Mouse (Mus musculus) thymus, postnatal 0 days (tissue): Measurements from ENCODE around the gene Hmg20a. TPM values are rescaled to one million over a fixed set of nuclear protein-coding genes. Genes with fewer than 3 reads are reported as not detected.
"Not testable (repeated sequence)": the region's sequence is repeated elsewhere in the genome, so short reads cannot be mapped to it uniquely, and the experiment has no call there.

Experiments
- DNase-seq: peaks from one replicate; pipeline ENCODE4 v3.0.0-alpha.2; 2015; ENCODE audit warnings: low spot score
- polyA plus RNA-seq: library from polyadenylated mRNA; unstranded; fragments of >200 nt; fragmentation: Nextera tagmentation; extraction: Ambion mirVana; gene quantifications from 2 replicates; pipeline ENCODE4 v1.2.1, GENCODE M21; 2015

Hmg20a gene
- 44.7 and 48.3 TPM in 2 replicates for polyA plus RNA-seq

GRCm38 (mm10) chr9:56417948-56418737, at the start of gene Hmg20a, which contains the start of gene Peak1:
Hmg20a (plus strand) TSS chr9:56418609.
Peak1 (minus strand) TSS chr9:56418067.
- peak; percentile 100 for DNase-seq

DNA sequence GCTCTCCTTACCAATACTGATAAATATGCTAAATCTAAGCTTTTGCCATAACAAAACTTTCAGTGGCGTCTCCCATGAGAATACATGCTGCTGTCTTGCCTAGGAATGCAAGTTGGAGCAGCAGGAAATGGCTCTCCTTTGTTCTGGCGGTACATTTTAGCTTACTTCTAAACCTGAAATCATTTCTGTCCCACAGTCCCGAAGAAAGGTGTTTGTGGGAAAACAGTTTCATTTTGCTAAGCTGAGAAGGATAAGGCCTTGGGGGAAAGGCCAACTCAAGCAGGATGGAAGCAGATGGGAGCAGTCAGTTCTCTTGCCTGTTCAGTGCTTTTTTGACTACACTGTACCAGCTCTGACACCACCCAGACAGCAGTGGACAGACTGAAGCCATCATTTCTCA, 49.6 kb upstream of the Hmg20a start:
- DNase-seq: no peak

GRCm38 (mm10) chr9:56370710-56371109, 47.7 kb upstream of the Hmg20a start:
- DNase-seq: no peak

GRCm38 (mm10) chr9:56374401-56374800, 44.0 kb upstream of the Hmg20a start:
- DNase-seq: no peak

DNA sequence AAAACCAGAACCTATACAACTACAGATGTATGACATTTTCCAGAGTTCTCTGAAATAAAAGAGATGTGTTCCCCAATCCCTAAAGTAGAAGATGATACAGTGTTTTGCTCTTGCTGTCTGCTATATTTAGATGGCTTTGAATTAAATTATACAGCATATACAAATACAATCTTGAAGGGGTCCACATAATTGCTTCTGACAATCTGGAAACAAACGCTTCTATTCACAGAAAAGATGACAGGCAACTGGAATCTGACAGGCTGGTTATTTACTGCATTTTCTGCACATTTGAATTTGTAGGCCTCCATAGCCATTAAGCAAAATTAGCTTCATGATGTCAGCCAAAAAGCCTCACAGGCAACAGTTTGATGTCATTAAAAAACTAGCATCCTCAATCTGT, 35.6 kb upstream of the Hmg20a start:
- no peak for DNase-seq

DNA sequence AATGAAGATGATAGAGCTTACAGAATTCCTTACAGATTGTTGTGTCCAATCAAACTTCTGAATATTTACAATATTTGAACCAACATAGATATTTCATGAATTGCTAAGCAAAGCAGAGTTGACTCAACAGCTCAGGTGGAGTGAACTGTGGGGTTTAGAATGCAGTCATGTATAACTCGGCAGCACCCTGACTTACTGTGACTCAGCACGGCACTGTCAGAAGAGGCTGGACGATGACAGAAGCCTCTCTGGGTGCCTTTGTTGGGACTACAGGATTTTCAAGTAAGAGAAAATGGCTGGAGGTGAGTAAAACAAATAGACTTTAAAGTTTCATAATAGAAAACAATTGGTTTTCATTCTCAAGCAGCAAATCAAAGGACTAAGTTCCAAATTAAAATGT, 25.6 kb upstream of the Hmg20a start:
- DNase-seq: no peak

DNA sequence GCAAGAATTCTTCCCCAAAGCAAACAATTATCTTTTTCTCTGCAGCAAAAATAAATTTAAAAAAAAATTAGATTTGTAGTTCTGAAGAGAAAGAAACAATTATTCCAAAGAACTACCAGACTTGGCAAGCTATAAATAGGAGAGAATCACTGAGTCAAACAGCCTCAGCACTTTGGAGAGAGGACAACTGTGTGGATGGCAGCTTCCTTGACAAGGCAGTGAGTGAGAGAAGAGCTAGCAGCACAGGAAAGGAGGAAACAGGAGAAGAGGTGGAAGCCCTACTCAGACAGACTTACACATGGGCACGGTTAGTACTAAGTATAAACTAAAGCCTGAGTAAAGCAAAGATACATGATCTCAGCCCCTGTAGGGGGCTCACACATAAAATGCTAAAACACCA, 22.1 kb upstream of the Hmg20a start:
- no peak for DNase-seq

DNA sequence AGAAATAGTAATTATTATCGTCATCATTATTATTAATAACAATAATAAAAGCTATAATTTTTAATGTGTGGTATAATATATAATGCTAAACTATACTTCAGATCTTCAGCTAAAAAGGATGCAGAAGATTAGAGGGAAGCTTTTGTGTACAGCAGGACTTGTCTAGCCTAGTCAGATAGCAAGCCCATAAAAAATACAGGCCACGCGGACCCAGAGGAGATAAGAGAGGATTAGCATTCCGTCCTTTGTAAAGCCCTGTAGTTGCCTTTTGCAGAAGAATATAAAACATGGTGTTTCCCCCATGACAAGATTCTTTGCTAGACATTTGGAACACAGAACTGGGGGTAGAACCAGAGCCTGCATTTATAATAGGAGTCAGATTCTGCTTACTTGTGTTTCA, 13.8 kb upstream of the Hmg20a start:
- DNase-seq: no peak

- DNase-seq: no peak
These were observed 8.5 kb upstream of the Hmg20a start for GRCm38 (mm10) chr9:56409928-56410327.

DNA sequence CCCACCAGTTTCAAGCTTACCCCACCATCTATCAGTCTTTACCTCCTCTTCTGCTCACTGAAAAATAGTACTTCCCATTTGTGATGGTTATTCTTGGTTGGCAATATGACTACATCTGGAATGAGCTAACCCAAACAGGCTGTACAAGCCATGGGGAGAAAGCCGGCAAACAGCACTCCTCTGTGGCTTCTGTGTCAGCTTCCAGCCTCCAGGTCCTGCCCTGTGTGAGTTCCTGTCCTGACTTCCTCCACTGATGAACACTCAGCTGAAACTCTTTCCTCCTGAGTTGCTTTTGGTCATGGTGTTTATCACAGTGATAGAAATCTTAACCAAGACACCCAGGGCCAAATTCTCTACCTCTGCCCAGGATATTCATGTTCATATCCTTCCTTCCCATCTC, 5.7 kb upstream of the Hmg20a start:
- no peak for DNase-seq

GRCm38 (mm10) chr9:56414322-56414721, 4.1 kb upstream of the Hmg20a start:
- no peak for DNase-seq

- DNase-seq: no peak
These were observed 3.0 kb upstream of the Hmg20a start for GRCm38 (mm10) chr9:56415393-56415792.

- no peak for DNase-seq
These were observed 2.3 kb upstream of the Hmg20a start for GRCm38 (mm10) chr9:56415935-56416607.

GRCm38 (mm10) chr9:56417415-56417947, 928 bp upstream of the Hmg20a start:
- peak; percentile 82 for DNase-seq

DNA sequence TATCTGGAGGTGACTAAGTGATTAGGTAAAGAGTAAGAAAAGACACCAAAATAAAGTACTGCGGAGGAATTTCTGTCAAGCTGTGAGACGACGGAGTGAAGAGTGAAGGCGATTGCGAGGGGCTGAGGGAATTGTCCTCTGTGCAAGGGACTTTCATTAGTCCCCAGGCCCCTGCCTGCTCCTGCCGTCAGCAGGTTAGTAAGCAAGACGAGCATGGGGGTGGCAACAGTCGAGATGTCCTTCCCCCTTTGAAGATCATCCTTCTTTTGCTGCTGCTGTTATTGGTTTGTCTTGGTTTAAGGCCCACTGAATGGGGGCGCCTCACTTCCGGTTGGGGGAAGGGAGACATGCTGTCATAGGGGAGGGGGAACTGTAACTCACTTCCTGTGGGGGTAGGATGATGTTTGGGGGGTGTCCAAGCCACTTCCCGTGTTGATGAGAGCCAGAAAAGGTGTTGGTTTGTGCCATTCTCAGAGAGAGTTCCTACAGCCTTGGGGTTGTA, 380 bp downstream of the Hmg20a start:
- DNase-seq: peak; percentile 96

DNA sequence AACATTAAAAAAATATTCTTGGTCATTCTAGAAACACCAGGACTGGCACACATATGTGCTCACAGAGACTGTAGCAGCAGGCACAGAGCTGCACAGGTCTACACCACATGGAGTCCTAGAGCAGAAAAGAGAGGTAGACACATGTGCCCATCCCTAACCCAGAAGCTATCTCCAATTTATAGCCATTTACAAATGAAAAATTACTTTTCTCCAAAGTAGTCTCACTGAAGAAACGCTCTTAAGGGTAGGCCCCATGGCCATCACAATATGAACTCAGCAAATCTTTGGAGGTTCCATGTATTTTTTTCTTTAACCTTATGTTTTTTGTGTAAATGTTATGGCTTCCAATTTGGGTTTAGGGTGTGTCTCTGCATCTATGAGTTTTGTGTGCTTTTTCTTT, 1.8 kb downstream of the Hmg20a start:
- no peak for DNase-seq

DNA sequence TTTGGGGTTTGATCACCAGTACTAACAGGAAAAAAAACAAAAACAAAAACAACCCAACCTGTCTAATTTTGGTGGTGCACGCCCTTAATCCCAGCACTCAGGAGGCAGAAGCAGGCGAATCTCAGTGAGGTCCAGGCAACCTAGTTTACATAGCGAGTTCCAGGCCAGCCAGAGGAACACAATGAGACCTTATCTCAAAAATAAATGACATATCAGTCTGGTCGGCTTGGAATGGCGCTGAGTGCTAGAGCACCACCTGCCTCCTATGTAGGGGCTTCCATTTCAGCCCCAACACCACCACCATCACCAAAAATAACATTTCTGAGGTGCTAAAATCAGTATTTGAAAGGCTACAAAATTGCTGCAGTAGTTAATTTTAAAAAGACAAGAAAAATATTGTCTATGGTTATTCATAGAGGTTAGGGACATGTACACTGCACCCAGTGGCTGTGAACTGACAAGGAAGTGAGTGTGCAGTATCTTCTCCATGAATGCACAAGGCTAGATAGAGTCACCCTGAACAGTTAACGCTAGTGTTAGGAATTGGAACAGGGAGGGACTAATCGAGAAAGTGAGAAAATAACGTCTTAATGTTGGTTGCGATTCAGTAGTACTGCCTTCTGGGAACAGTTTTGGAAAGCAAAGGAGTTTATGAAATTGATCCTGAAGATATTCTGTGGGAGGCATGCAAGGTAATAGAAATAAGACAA, 2.6 kb downstream of the Hmg20a start:
- DNase-seq: no peak

DNA sequence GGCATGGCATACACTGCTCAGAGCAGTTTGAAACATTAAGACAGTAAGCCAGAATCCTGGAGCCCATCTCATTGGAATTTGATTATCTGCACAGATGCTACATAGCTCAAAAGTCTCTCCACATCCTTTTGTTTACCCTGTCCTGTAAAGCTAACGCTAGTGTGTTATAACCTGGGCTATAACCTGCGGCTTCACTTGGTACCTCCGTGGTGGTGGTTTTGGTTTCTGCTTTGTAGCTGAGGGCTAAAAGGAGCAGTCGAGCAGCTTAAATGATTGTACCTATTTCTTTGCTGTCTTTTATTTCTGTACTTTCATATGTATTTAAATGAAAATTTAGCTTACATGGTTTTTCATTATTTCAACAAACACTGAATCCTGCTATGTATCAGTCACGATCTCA, 3.6 kb downstream of the Hmg20a start:
- peak; percentile 21 for DNase-seq

DNA sequence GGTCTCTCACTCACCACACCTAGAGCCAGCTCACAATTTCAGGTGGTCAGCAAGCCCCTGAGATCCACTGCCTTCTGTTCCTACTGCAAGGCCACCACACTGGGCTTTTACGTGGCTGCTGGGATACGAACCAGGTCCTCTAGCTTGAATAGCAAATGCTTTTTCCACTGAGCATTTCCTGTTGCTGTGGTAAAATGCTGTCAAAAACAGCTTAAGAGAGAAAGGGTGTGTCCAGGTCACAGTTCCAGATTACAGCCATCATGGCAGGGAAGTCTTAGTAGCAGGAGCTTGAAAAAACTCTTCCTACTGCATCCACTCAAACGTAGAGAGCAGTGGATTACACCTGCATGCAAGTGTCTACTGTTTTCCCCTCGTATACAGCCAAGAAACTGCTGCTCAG, 6.5 kb downstream of the Hmg20a start:
- DNase-seq: no peak

GRCm38 (mm10) chr9:56435821-56436526, 17.6 kb downstream of the Hmg20a start:
- DNase-seq: no peak

- not testable (repeated sequence) for DNase-seq
These were observed 19.0 kb downstream of the Hmg20a start for GRCm38 (mm10) chr9:56437300-56437892.
